Mouse (Mus musculus): ENCODE data around the gene Ppp1r2.

- no peak for TF ChIP-seq CTCF (IDR thresholded peaks at IDR 0.05)
- TF ChIP-seq EP300 (IDR thresholded peaks at IDR 0.05): no peak
Observed at GRCm38 (mm10) chr16:31313611-31314010, 38.5 kb upstream of the Ppp1r2 start.

Data from lung, postnatal 0 days (tissue).